Mouse (Mus musculus): ENCODE measurements around the gene Gfy.

GRCm38 (mm10) chr7:45126844-45127699, 52.3 kb downstream of the Gfy start:
- TF ChIP-seq CTCF (IDR thresholded peaks at IDR 0.05) (0 out of 2 replicates have a peak, but pooled peaks have one; percentile 31), EP300 (IDR thresholded peaks at IDR 0.05) (no peak)

All from lung, postnatal 0 days (tissue).